Comparison of ENCODE assay signal across 30 mouse cellular contexts in the genomic region with DNA sequence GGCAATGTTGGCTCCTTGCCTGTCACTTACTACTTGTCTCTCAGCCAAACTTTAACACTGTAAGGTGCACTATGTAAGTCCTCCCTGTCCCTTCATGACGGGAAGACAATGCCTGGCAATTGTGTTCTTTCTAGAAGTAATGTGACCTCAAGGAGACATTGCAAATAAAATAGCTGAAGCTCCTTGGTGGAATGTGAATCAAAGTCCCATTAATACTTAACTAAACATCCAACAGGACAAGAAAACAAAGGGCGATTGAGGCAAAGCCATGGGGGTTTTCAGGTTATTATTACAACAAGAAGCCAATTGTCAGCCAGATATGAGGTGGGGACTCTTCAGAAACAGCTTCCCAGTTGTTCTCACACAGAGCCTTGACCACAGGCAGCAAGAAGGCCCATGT. TPM values are rescaled to one million over a fixed set of nuclear protein-coding genes. Genes with fewer than 3 reads are reported as not detected.
DNase-seq lines count a peak whose midpoint lies in the region; ATAC-seq lines count a peak whose summit lies in the region.
"Had no signal": no experiment of that assay in that cellular context is flagged by ENCODE, and none has a peak within 500 bp of the region (broad histone marks: within the 10 kb centered on the region; RNA-seq: fewer than 3 reads in every experiment).

No protein-coding gene starts in this region.

- H3K36me3 ChIP-seq in kidney, embryonic 14.5 days (ENCODE audit: control insufficient read depth, insufficient read depth, low read length): no peaks in the 10 kb centered on the region
- H3K36me3 ChIP-seq: embryonic facial prominence, embryonic 12.5 days; forebrain, embryonic 12.5 days; forebrain, embryonic 15.5 days; G1E had no signal

- no peak overlapping the region for H3K9ac ChIP-seq in kidney, embryonic 14.5 days (ENCODE audit: low read depth, low read length)
- H3K9ac ChIP-seq: embryonic facial prominence, embryonic 12.5 days; forebrain, embryonic 12.5 days; forebrain, embryonic 15.5 days; hindbrain, embryonic 14.5 days had no signal

- 65% methylated on average over 2 of the region's 2 CpGs for WGBS in kidney, embryonic 14.5 days

- intact Hi-C loops in heart, postnatal 14 days (cut with DNase I): no loop called here

- peak; percentile 27 for DNase-seq in heart, adult 11 months
- no peak for DNase-seq in heart, postnatal 14 days
- peak; percentile 21 for DNase-seq in kidney, adult 18-20 months
- peak; percentile 73 for DNase-seq in kidney, adult 9 months
- no peak for DNase-seq in kidney, postnatal 10 days
- DNase-seq: adrenal gland, postnatal 10 days; adrenal gland, postnatal 36 days; B cell, adult 2 months; cerebellum, adult 18-20 months; cerebellum, adult 9-10 months; cerebellum, postnatal 14 days; gastrocnemius, postnatal 25 days; heart, adult 2 months; heart, postnatal 36 days had no signal

- no peak overlapping the region for H3K27ac ChIP-seq in kidney, embryonic 14.5 days (ENCODE audit: low read depth, low read length)
- H3K27ac ChIP-seq: embryonic facial prominence, embryonic 12.5 days; forebrain, embryonic 12.5 days; forebrain, embryonic 15.5 days; heart, adult 2 months; hindbrain, embryonic 14.5 days; hindbrain, postnatal 0 days had no signal

- no peaks in the 10 kb centered on the region for H3K9me3 ChIP-seq in kidney, embryonic 14.5 days (ENCODE audit: control insufficient read depth, low read length)
- H3K9me3 ChIP-seq: forebrain, embryonic 12.5 days; forebrain, embryonic 15.5 days; G1E had no signal

- ATAC-seq in kidney, embryonic 14.5 days (ENCODE audit: low FRiP score, low TSS enrichment): no peak
- ATAC-seq: forebrain, embryonic 15.5 days; hindbrain, postnatal 0 days; inflammation-experienced regulatory T-cells, adult 6 months; Patski had no signal

- H3K27me3 ChIP-seq in kidney, embryonic 14.5 days (ENCODE audit: control insufficient read depth, insufficient read depth, low read length): no peaks in the 10 kb centered on the region
- H3K27me3 ChIP-seq: CH12.LX; embryonic facial prominence, embryonic 12.5 days; forebrain, embryonic 12.5 days; forebrain, embryonic 15.5 days; Patski had no signal

- H3K4me1 ChIP-seq in kidney, embryonic 14.5 days (ENCODE audit: control insufficient read depth, insufficient read depth, low read length): no peaks in the 10 kb centered on the region
- H3K4me1 ChIP-seq: embryonic facial prominence, embryonic 12.5 days; forebrain, embryonic 12.5 days; forebrain, embryonic 15.5 days had no signal

- H3K4me2 ChIP-seq in kidney, embryonic 14.5 days (replicated peaks; ENCODE audit: low read depth, low read length): no peak overlapping the region
- H3K4me2 ChIP-seq: embryonic facial prominence, embryonic 12.5 days; forebrain, embryonic 12.5 days; forebrain, embryonic 15.5 days; heart, embryonic 11.5 days; hindbrain, embryonic 14.5 days had no signal

- no peak overlapping the region for H3K4me3 ChIP-seq in kidney, embryonic 14.5 days (ENCODE audit: low read length)
- H3K4me3 ChIP-seq: embryonic facial prominence, embryonic 12.5 days; erythroblast, embryonic 14.5 days; forebrain, embryonic 12.5 days; forebrain, embryonic 15.5 days; heart, adult 2 months had no signal

RNA-seq across cellular contexts. Expression of a gene that starts 7.6 kb away (rescaled TPM):
- 10 to 100 TPM in 1 of 2 experiments, 1 to 10 TPM in 1; 8.3 to 11.8 TPM for total RNA-seq in heart, postnatal 14 days (2021)
- polyA plus RNA-seq in kidney, embryonic 14.5 days (2014; fragmentation: Nextera tagmentation; extraction: Ambion mirVana): 20.4 and 29.9 TPM in 2 replicates

RNA-seq across cellular contexts. Expression of a gene that starts 51.6 kb away (rescaled TPM):
- under 1 TPM; 0.05 to 0.17 TPM for total RNA-seq in heart, postnatal 14 days (2021)
- 1.2 and 3.7 TPM in 2 replicates for polyA plus RNA-seq in kidney, embryonic 14.5 days (2014; fragmentation: Nextera tagmentation; extraction: Ambion mirVana)
- total RNA-seq: gastrocnemius, adult 8-10 months; gastrocnemius, postnatal 25 days; heart, adult 2 months; heart, postnatal 36 days had no signal
- polyA plus RNA-seq: erythroblast, embryonic 14.5 days; forebrain, embryonic 12.5 days; G1E; heart, embryonic 11.5 days; heart, embryonic 14.5 days; heart, postnatal 0 days; hindbrain, embryonic 11.5 days; inflammation-experienced regulatory T-cells, adult 6 months had no signal

Comparison
In these comparisons a context has a peak if more than half of its experiments do, and no peak if none do; other contexts are left out.
1. DNase-seq: peak in heart, adult 11 months (single experiment), kidney, adult 18-20 months (single experiment) and kidney, adult 9 months (single experiment); none in heart, postnatal 14 days (0 of 2) and kidney, postnatal 10 days (single experiment).